Mouse (Mus musculus) megakaryocyte, embryonic 14.5 days (primary cell): ENCODE data around the gene Skor1. TPM values are rescaled to one million over a fixed set of nuclear protein-coding genes. Genes with fewer than 3 reads are reported as not detected.

Experiments
- H3K27me3 ChIP-seq: replicated peaks from 2 replicates; pipeline ENCODE3; 2012; ENCODE audit warnings: inconsistent platforms
- H3K36me3 ChIP-seq: replicated peaks from 2 replicates; pipeline ENCODE3; 2012; ENCODE audit warnings: low read length, inconsistent platforms, mixed read lengths
- H3K4me1 ChIP-seq: 2 replicates; pipeline ENCODE4 v1.6.1; 2012; ENCODE audit warnings: inconsistent platforms
- H3K4me3 ChIP-seq: replicated peaks from 2 replicates; pipeline ENCODE3; 2012; ENCODE audit warnings: moderate library complexity, mild to moderate bottlenecking, inconsistent platforms
- H3K9me3 ChIP-seq: 2 replicates; pipeline ENCODE4 v1.6.1; 2012; ENCODE audit warnings: inconsistent platforms
- FLI1 ChIP-seq: IDR thresholded peaks from 2 replicates; pipeline ENCODE4 v1.6.1; 2012; ENCODE audit warnings: low read length, inconsistent platforms, mixed read lengths
- GATA1 ChIP-seq: IDR thresholded peaks from 3 replicates; pipeline ENCODE4 v1.6.1; 2012; ENCODE audit warnings: mixed read lengths, low read length, inconsistent platforms, borderline replicate concordance
- polyA plus RNA-seq: library from polyadenylated mRNA; stranded (reverse); fragments of >175 nt; gene quantifications from 2 replicates; pipeline ENCODE4 v1.2.3, GENCODE M21; 2012; ENCODE audit warnings: low replicate concordance; ENCODE audit not compliant: insufficient read depth

Skor1 gene
- polyA plus RNA-seq, 1 experiment, result 0.13 TPM

DNA sequence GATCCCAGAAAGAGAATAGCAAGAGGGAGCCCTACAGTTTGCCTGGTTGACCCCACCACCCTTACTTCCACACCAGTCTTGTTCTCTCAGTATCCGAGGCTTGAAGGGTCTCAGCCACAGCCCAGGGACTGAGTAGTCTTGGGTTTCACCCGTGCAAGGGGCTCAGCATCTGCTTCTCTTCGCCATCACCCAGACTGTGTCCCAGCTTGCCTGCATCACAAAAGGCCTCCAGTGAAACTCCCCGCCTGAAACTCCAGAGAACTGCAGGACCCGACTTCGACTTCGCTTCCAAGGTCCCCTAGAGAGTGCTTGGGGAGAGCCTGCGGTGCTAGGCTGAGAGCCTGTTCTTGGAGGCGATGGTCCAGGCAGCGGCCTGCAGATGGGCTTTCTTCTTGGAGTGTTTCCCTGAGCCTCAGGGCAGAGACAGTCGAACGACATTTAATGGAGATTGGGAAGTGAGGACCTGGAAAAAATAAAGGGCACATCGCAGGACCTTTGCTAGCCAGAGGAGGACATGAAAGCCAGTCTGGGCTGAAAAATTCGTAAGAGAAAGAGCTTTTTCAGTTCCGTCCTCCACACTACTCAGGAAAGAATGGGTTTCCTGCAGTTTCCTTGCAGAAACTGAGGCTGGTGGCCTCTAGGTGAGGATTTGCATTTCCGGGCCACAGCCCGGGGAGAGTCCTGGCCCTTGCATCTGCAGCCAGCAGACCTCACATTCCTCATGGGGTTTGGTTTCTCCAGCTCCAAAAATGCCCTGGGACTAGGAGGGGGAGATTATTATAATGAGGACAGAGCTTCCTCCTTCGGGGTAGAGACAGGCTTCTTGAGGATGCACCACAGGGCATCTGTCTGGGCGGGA, 11.8 kb downstream of the Skor1 start:
- no peak overlapping the region for H3K4me3 ChIP-seq
- 0 out of 2 replicates have a peak, but pooled peaks cover 4% of the 10 kb centered on the region for H3K9me3 ChIP-seq
- TF ChIP-seq FLI1, result no peak
- TF ChIP-seq GATA1, result no peak
- H3K4me1 ChIP-seq, result peaks cover 62% of the 10 kb centered on the region
- H3K27me3 ChIP-seq, result peaks cover 87% of the 10 kb centered on the region
- H3K36me3 ChIP-seq, result no peaks in the 10 kb centered on the region

DNA sequence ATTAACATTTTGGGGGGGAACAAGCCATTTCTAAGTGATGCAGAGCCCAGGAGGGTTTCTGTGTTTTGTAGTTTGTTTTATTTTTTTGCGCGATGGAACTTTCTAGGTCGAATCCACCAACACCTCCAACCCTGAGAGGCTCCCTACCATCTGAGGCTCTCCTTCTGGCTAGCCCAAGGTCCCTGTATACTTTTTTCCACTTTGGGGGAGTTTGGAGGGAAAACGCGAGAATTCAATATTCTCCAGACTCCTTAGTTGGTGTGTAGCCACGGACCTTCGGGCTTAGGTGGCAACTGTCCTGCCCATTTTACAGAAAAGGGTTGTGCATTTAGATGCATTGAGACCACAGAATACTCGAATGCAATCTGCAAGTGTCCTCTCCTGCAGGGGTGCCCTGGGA, 12.5 kb downstream of the Skor1 start:
- H3K27me3 ChIP-seq, result peaks cover 81% of the 10 kb centered on the region
- peaks cover 64% of the 10 kb centered on the region for H3K4me1 ChIP-seq
- TF ChIP-seq FLI1, result no peak
- TF ChIP-seq GATA1, result no peak
- no peaks in the 10 kb centered on the region for H3K9me3 ChIP-seq
- H3K4me3 ChIP-seq, result no peak overlapping the region
- no peaks in the 10 kb centered on the region for H3K36me3 ChIP-seq

DNA sequence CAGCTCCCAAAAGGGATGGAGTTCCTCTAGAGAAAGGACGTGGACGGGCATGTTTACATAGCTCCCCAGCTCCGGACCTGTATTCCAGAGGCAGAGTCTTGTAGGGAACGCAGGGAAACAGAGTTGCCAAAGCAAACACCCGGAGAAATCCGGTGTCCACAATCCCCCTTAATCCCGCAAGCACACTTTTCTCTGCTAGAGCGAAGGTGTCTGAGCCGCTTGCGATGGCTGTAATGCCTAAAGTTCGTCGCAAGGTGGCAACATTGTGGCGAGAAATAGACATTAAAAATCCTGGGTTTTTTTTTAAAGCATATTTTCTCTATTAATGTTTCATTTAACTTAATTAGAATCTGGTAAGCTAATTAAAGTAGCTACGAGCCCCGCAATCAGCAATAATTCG, 13.0 kb downstream of the Skor1 start:
- H3K36me3 ChIP-seq, result no peaks in the 10 kb centered on the region
- peaks cover 77% of the 10 kb centered on the region for H3K27me3 ChIP-seq
- peaks cover 64% of the 10 kb centered on the region for H3K4me1 ChIP-seq
- TF ChIP-seq GATA1, result no peak
- no peak for TF ChIP-seq FLI1
- H3K4me3 ChIP-seq, result peak overlapping the region; percentile 87
- H3K9me3 ChIP-seq, result no peaks in the 10 kb centered on the region

DNA sequence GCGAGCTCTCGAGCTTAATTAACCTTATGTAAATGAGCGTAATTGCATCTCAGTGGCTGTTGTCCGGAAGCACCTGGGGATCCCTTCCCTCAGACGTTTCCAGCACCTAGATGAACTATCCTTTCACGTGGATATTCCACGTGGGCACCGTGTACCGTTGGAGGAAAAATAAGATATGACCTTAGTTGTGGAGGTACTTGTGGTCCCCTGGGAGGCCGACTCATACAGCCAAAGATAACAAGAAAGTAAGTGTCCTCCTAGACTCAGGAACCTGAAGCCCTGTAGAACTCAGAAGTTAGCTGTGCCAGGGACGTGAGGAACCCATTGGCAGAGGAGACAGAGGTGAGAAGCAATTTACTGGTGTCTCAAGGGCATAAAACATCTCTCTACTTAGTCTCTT, 13.4 kb downstream of the Skor1 start:
- H3K9me3 ChIP-seq, result no peaks in the 10 kb centered on the region
- H3K4me1 ChIP-seq, result peaks cover 64% of the 10 kb centered on the region
- H3K36me3 ChIP-seq, result no peaks in the 10 kb centered on the region
- H3K27me3 ChIP-seq, result peaks cover 73% of the 10 kb centered on the region
- TF ChIP-seq GATA1 (no peak), FLI1 (no peak)
- H3K4me3 ChIP-seq, result peak overlapping the region; percentile 87

DNA sequence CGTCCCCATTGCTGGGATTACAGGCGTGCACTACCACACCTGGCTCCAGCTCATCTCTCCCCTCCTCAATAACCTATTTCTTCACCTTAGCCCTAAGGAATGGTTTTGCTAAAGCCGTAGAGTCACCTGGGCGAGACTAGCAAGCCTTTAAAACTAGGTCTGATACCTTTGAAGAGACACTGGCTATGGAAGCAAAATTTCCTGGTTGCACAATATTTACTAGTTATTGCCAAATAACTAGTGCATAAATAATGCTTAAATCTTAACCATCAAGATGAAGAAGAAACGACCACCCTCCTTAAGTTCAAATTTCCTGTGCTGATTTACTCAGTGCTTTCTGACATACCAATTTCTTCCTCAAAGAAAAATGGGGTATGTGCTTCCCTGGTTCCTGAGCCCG, 15.1 kb downstream of the Skor1 start:
- Histone ChIP-seq H3K9me3 (no peaks in the 10 kb centered on the region), H3K27me3 (peaks cover 59% of the 10 kb centered on the region), H3K4me3 (peak overlapping the region; percentile 97), H3K4me1 (peaks cover 63% of the 10 kb centered on the region), H3K36me3 (no peaks in the 10 kb centered on the region)
- TF ChIP-seq GATA1 (no peak), FLI1 (no peak)

DNA sequence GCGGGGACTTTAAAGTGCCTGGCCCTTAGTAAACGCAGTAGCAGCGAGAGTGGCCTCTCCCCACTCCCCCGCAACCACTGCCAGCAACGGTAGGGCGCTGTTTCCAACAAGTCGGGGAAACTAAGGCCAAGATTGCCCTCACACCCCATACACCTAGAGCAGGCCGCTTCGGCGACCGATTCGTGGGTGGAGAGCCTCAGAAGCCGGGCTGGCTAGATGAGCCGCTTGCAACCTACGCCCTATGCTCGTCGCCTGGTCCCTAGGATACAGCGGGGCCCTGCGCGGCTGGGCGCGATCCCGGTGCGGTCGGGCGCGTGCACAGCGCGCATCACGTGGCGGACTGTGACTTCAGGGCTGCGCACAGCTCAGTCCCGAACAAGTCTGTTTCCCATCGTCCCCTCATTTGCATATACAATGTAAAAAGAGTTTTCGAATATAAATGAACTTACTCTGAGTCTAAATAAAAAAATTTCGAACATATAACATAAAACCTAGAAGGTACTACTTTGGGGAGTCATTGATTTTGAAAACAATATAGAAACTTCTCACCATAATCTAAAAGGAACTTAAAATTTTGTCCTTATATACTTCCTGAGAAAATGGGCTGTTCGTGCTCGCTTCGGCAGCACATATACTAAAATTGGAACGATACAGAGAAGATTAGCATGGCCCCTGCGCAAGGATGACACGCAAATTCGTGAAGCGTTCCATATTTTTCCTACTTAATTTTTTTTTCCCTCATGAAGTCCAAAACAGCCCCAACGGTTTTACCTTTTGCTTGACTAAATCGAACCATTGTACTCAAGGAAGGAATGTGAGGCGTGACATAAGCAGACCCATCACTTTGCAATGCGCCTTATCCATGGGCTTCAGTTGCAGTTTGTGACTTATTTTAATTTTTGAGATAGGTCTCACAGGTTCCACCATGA, 15.8 kb downstream of the Skor1 start:
- Histone ChIP-seq H3K36me3 (no peaks in the 10 kb centered on the region), H3K4me1 (peaks cover 57% of the 10 kb centered on the region), H3K27me3 (peaks cover 55% of the 10 kb centered on the region), H3K9me3 (peaks cover 3% of the 10 kb centered on the region), H3K4me3 (peak overlapping the region; percentile 97)
- no peak for TF ChIP-seq GATA1
- no peak for TF ChIP-seq FLI1

DNA sequence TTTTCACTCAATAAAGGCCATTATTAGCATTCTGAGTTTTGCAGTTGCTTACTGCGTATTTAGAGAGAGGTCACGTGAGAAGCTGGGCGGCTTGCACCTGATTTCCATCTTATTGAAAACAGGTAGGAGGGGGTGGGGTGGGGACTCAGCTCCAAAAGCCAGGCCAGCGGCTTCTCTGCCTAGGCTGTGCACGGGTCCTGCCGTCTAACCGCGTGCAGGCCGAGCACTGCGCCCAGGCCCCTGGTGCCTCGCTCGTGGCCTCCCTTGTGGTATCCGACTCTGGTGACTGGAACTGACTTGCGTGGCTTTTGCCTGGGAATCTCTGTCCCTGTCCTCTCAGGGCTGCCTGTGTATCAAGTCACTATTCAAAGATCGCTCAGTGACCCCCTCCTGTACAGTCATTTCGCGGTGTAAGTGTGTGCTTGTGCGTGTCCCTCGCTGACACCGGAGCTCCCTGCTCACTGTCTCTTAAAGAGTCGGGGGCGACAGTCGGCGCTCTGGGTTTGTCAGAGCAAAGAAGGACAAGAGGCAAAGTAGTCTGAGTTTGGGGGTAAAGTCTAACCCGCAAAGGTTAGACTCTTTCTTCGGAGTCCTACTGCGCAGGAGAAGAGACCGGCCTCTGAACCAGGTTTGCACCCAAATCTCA, 16.7 kb downstream of the Skor1 start:
- Histone ChIP-seq H3K9me3 (peaks cover 3% of the 10 kb centered on the region), H3K27me3 (peaks cover 46% of the 10 kb centered on the region), H3K4me1 (peaks cover 50% of the 10 kb centered on the region), H3K36me3 (no peaks in the 10 kb centered on the region), H3K4me3 (peak overlapping the region; percentile 97)
- TF ChIP-seq GATA1 (no peak), FLI1 (no peak)

DNA sequence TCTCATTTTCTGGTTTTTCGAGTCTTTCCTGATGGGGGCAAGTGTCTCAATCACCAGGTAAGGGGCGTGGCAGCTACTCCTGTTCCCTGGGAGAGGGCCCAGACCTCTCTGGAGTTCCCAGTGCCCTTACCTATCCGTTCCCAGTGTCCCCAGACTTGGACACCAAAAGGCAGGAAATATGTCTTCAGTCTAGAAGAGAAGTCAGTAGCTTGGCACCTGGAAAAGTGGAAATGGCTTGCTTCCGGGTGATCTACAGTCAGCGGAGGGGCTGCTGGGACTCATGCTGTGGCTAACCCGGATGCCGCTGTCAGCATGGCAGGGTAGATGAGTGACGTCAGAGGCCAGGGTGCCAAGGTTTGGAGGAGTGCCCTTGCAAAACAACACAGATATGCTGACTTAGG, 19.1 kb downstream of the Skor1 start:
- Histone ChIP-seq H3K9me3 (peaks cover 3% of the 10 kb centered on the region), H3K36me3 (no peaks in the 10 kb centered on the region), H3K4me1 (peaks cover 43% of the 10 kb centered on the region), H3K27me3 (peaks cover 24% of the 10 kb centered on the region), H3K4me3 (no peak overlapping the region)
- no peak for TF ChIP-seq FLI1
- no peak for TF ChIP-seq GATA1

DNA sequence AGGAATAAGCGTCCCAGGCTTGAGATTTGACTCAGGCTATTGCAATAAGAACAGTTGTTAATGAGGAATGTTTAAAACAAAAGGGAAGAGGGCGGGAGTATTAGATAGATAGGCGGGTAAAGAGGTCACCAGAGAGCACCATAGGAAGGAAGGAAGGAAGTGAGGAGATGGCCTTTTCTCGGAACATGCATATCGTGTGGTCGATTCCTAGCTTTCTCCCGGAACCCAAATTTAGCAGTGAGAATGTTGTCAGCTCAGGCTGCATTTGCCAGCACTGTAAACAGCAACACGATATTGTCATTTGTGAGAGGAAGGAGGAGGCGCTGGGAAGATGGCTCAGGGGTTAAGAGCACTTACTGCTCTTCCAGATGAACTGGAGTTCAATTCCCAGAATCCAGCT, 24.2 kb downstream of the Skor1 start:
- H3K4me3 ChIP-seq, result peak overlapping the region; percentile 94
- H3K27me3 ChIP-seq, result peaks cover 12% of the 10 kb centered on the region
- H3K9me3 ChIP-seq, result peaks cover 3% of the 10 kb centered on the region
- H3K4me1 ChIP-seq, result peaks cover 30% of the 10 kb centered on the region
- no peaks in the 10 kb centered on the region for H3K36me3 ChIP-seq
- TF ChIP-seq FLI1 (no peak), GATA1 (no peak)
